Mouse (Mus musculus) ES-E14 (cell line): Measurements from ENCODE around the gene Map3k11. TPM values are rescaled to one million over a fixed set of nuclear protein-coding genes. Genes with fewer than 3 reads are reported as not detected.

Source experiments
- DNase-seq: peaks from one replicate; pipeline ENCODE4 v3.0.0-alpha.2; 2013; ENCODE audit warnings: low read depth, low spot score
- H3K27ac ChIP-seq: 2 replicates; pipeline ENCODE4 v1.5.1; 2012; ENCODE audit warnings: low read depth, mild to moderate bottlenecking, low read length, moderate library complexity, mixed read lengths; ENCODE audit not compliant: poor library complexity, insufficient read depth, severe bottlenecking
- H3K36me3 ChIP-seq: 2 replicates; pipeline ENCODE4 v1.6.1; 2012; ENCODE audit warnings: mild to moderate bottlenecking, low read length, moderate library complexity, mixed read lengths; ENCODE audit not compliant: control insufficient read depth, poor library complexity, insufficient read depth, severe bottlenecking
- H3K4me1 ChIP-seq, 2 experiments: fragments of 150-350 bp in 1 of 2; sonication (generic) in 1 of 2; 2 replicates each; pipeline ENCODE4 v1.6.1; 2012; ENCODE audit warnings: low read length in 2 of 2, mild to moderate bottlenecking in 1 of 2, mixed read lengths in 1 of 2; ENCODE audit not compliant: control insufficient read depth in 2 of 2, insufficient read depth in 2 of 2, poor library complexity in 1 of 2
- H3K4me3 ChIP-seq, 2 experiments: fragments of 150-350 bp in 1 of 2; sonication (generic) in 1 of 2; 2 replicates each; pipeline ENCODE4 v1.5.1; 2012; ENCODE audit warnings: low read length in 2 of 2, low read depth in 1 of 2, mild to moderate bottlenecking in 1 of 2, mixed read lengths in 1 of 2; ENCODE audit not compliant: insufficient read depth in 1 of 2, poor library complexity in 1 of 2, severe bottlenecking in 1 of 2
- H3K9ac ChIP-seq: 2 replicates; pipeline ENCODE4 v1.6.1; 2012; ENCODE audit warnings: low read depth, mild to moderate bottlenecking, low read length, mixed read lengths; ENCODE audit not compliant: poor library complexity, insufficient read depth, severe bottlenecking
- H3K9me3 ChIP-seq: fragments of 150-350 bp; sonication (generic); 2 replicates; pipeline ENCODE4 v1.6.1; 2012; ENCODE audit warnings: low read depth, mild to moderate bottlenecking, low read length; ENCODE audit not compliant: control insufficient read depth, insufficient read depth
- CHD2 ChIP-seq: IDR thresholded peaks from 2 replicates; pipeline ENCODE4 v1.6.1; 2014; ENCODE audit warnings: mild to moderate bottlenecking, low read depth, low read length, inconsistent platforms
- HCFC1 ChIP-seq: IDR thresholded peaks from 2 replicates; pipeline ENCODE4 v1.6.1; 2012; ENCODE audit warnings: low read length, inconsistent platforms, borderline replicate concordance; ENCODE audit not compliant: insufficient read depth
- MAFK ChIP-seq: IDR thresholded peaks from 2 replicates; pipeline ENCODE4 v1.6.1; 2014; ENCODE audit warnings: mild to moderate bottlenecking, low read depth, low read length, inconsistent platforms; ENCODE audit not compliant: insufficient read depth
- ZC3H11A ChIP-seq: IDR thresholded peaks from 2 replicates; pipeline ENCODE4 v1.6.1; 2012; ENCODE audit warnings: low read depth, mild to moderate bottlenecking, inconsistent platforms, low read length, borderline replicate concordance
- ZNF384 ChIP-seq: IDR thresholded peaks from 2 replicates; pipeline ENCODE4 v1.6.1; 2012; ENCODE audit warnings: low read depth, low read length, inconsistent platforms
- in situ Hi-C, 2 experiments: fragments of 600-800 bp; cut with MboI; formaldehyde crosslinking; loops; one replicate each; pipeline ENCODE4 v1.15.1; 2025; ENCODE audit warnings: low sequenced_read_pairs in 2 of 2, inconsistent platforms in 1 of 2; ENCODE audit not compliant: unreplicated experiment in 2 of 2
- total RNA-seq: library from RNA; depleted of rRNA; stranded (reverse); fragments of 300-350 nt; gene quantifications from 2 replicates; pipeline ENCODE4 v1.2.3, GENCODE M21; 2012

Map3k11 gene
- total RNA-seq, 1 experiment: 19.3 TPM

DNA sequence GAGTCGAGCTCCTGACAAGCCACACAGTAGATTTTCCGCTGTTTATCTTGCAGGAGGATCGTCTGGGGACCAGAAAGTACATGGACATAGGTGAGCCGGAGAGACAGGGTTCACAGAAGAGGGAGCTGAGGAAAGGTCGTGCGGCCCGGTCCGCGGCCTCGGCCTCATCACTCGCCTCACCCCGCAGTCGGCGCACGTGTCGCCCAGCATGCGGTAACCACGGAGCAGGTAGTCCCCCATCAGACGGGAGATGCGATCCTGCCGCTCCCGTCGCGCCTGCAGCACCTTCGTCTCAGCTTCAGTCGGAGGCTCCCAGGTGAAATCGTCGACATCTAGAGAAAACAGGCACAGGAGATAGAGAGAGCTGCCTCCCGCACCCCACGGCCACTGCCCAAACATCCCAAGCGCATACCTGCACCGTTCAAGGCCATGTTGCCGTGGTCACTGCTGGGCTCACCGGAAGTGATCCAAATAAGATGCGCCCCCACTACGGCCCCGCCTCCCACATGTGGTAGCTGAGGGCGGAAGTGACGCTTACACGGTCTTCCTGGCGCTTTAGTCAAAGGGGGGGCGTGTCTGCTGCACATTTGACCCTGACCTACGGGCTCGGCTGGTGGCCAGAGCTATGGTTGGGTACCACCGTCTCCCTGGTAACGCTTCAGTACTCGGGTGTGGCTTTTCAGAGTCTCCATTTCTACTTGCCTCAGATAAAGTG is 42.9 kb downstream of the Map3k11 start:
- Histone ChIP-seq H3K9me3 (no peaks in the 10 kb centered on the region), H3K36me3 (peaks cover 8% of the 10 kb centered on the region), H3K4me1 (peaks cover 2 to 25% of the 10 kb centered on the region in 2 experiments; a peak in 2 of 4 replicates), H3K4me3 (peak overlapping the region; percentile 80 to 88), H3K27ac (peak overlapping the region; percentile 5; the same call in 1 of the 2 replicates), H3K9ac (peak overlapping the region; percentile 78)
- no peak for TF ChIP-seq CHD2
- TF ChIP-seq HCFC1: peak; percentile 80
- DNase-seq: peak; percentile 89
- in situ Hi-C loops: no loop called here

DNA sequence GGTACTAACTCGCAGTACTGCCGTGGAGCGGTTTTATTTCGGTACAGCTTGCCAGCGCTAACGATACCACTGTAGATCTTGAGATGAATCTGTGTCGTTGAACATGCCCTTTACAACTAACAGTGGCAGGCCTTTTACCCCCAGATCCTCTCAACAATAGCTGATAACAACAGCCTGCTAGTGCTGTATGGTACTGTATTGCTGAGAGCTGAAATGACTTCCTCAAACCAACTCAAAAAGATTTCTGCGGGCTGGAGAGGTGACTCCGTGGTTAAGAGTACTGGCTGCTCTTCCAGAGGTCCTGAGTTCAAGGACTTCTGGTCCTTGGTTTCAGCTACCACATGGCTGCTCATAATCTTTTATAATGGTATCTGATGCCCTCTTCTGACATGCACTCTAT is 45.8 kb downstream of the Map3k11 start:
- TF ChIP-seq CHD2 (no peak), ZNF384 (no peak), MAFK (no peak), ZC3H11A (no peak), HCFC1 (no peak)
- in situ Hi-C loops: no loop called here
- Histone ChIP-seq H3K9me3 (no peaks in the 10 kb centered on the region), H3K9ac (no peak overlapping the region), H3K4me3 (no peak overlapping the region), H3K4me1 (peaks cover 0 to 13% of the 10 kb centered on the region in 2 experiments; a peak in 1 of 4 replicates), H3K27ac (no peak overlapping the region), H3K36me3 (peaks cover 8% of the 10 kb centered on the region)
- no peak for DNase-seq

DNA sequence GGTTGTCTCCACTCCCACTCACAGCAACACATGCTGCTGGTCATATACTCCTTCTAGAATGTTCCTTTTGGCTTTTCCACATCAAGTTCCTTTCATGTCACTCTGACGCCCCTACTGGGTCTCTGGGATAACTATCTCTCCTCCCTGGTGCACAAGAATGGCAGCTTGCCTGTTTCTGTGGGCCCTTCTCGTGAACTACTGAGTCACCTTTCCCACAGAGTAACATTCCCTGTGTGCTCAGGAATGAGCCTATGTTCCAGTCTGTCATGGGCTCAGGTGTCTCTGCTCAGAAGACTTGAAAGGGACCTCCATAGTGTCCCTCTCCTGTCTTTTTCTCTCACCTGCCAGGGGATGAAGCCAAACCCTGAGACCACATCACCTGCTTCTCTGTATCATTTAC is 50.9 kb downstream of the Map3k11 start:
- no peak overlapping the region for H3K4me3 ChIP-seq
- H3K9ac ChIP-seq: no peak overlapping the region
- H3K27ac ChIP-seq: no peak overlapping the region
- 0 out of 4 replicates have a peak, but pooled peaks cover 0 to 4% of the 10 kb centered on the region in 2 experiments for H3K4me1 ChIP-seq
- no peaks in the 10 kb centered on the region for H3K36me3 ChIP-seq
- TF ChIP-seq ZNF384: no peak
- TF ChIP-seq CHD2: no peak
- no peak for TF ChIP-seq ZC3H11A
- no peak for TF ChIP-seq MAFK
- TF ChIP-seq HCFC1: no peak
- in situ Hi-C loops: no loop called here
- H3K9me3 ChIP-seq: no peaks in the 10 kb centered on the region
- DNase-seq: no peak

DNA sequence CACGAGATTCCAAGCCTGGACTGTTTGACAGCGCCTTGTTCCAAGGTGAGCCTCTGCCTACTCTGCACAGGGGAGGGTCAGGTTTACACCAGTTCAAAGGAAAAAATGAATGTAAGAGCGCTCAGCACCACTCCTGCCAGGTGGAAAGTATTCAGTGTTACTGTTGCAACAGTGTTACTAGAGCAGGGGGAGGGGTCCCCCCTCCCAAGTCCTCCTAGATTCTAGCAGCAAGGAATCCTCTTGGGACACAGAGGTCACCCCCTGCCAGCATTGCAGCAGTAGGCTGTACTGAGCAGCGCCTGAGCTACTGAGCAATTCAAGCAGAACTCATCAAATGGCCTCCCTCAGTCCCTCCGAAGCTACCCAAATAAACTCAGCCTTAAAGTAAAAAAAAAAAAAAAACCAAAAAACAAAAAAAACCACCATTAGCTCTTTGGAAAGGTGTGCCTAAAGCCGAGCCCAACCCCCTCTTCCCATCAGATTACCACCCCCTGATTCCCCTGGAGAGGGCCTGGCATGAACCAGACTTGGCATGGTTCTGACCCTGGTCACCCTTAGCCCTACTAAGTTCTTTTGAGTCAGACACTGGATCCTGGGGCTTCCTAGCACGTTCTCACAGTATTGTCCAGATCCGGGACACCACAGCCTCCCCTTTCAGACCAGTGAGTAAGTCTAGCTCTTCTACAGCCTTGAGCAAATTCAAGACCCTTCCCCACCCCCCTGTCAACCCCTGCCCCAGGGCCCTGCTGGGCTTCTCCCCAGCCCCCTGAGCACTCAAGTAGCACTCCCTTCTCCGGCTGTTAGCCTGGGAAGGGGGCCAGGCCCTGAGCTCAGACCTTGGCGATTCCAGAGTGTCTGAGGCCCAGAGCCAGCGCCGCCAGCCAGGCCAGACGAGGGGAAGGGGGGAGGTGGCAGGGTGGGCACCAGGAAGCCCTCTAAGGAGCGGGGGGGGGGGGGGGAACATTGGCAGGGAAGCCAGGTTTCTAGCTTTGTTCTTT is 52.1 kb downstream of the Map3k11 start, which contains the start of gene Ltbp3:
TSS of gene Ltbp3 (plus strand) at position 585 of the 998 bp plus-strand sequence.
- in situ Hi-C loops: no loop called here
- H3K4me3 ChIP-seq: peak within 1 kb of the TSS; percentile 57 to 63
- no peak for DNase-seq
- no peaks in the 10 kb centered on the region for H3K9me3 ChIP-seq
- H3K4me1 ChIP-seq: 0 out of 4 replicates have a peak, but pooled peaks cover 0 to 4% of the 10 kb centered on the region in 2 experiments
- H3K9ac ChIP-seq: peak within 1 kb of the TSS; percentile 62
- H3K36me3 ChIP-seq: no peaks in the 10 kb centered on the region
- no peak within 1 kb of the TSS for H3K27ac ChIP-seq
- TF ChIP-seq ZNF384 (no peak), CHD2 (no peak)
